Mouse (Mus musculus): Measurements from ENCODE around the gene Agk.

Agk gene

GRCm38 (mm10) chr6:40413046-40413445 is 88.1 kb downstream of the Agk start:
- no peak for DNase-seq

- DNase-seq = no peak
Measured at GRCm38 (mm10) chr6:40413565-40413964, 88.6 kb downstream of the Agk start.

- DNase-seq = no peak
Measured at GRCm38 (mm10) chr6:40415799-40416198, 90.8 kb downstream of the Agk start.

GRCm38 (mm10) chr6:40418386-40418785 is 93.4 kb downstream of the Agk start:
- DNase-seq = no peak

DNA sequence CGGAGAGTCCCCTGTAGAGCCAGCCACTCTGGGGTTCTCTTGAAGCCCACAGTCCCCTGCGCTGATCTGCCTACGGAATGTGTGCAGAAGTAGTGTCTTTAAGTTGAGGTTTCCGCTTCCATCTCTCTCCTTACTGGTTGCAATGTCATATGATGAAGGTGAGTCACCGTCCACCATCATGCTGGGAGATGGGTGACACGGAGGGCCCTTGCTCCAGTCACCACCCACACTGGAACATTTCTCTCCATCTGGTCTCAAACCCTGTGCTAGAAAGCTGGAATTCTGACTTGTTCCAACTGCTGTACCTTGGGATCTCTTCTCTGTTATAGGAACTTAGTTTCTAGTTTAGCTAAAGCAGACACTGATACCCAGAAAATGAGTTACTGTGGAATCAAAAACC is 96.1 kb downstream of the Agk start:
- DNase-seq = no peak

- DNase-seq = no peak
Measured at GRCm38 (mm10) chr6:40423013-40423412, 98.0 kb downstream of the Agk start.

GRCm38 (mm10) chr6:40423774-40424173 is 98.8 kb downstream of the Agk start:
- DNase-seq = peak; percentile 30 to 70

DNA sequence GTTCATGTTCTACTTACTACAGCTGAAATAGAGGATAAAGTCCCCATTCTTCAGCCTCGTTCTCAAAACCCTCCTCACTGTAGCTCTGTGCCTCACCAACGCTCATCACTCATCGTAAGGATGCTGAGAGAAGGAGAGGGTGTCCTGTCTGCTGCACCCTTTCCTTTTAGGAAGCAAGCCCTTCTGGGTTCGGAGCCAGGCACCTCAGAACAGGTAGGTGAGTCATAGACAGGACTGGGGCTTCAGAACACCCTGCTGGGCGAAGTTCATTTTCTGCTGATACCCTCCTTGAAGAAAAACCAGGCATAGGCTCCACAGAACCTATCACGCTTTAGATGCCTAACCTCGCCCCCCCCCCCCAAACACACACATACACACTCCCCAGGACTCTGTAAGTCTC is 102.5 kb downstream of the Agk start:
- DNase-seq = no peak

GRCm38 (mm10) chr6:40428696-40429095 is 103.7 kb downstream of the Agk start:
- no peak for DNase-seq

DNA sequence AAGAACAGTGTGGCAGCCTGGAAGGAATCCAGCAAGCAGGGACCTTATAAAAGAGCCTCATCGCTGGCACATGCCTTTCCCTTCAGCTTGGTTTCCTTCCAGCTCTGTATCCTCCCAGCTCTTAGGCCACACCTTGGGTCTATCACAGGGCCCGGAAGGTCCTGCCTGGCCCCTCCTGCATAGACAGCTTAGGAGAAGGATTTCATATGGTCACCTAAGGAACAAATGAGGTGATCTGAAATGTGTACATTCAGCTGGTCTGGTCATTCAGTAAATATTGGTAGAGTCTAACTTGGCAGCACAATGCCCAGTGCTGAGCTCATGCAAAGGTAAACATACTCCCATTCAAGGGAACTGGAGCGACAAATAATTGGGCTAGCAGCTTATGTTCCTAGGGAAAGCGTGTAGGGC is 104.6 kb downstream of the Agk start:
- DNase-seq = no peak

DNA sequence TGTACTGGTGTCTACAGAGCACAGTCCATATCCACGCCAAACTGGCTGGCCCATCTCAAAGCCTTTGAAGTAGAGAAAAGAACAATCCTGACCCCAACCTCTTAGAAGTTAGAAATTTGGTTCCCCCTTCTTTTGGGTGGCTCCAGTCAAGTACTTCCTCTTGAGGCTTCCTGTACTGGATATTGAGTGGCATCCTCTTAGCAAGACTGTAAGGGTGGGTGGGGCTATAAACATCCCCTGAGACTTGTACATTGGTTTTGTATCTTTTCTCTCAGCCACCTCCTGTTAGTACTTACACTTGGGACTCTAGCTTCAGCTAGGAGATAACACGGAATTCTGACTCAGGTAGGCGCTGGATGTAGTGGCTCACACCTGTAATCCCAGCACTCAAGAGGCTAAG is 105.3 kb downstream of the Agk start:
- no peak for DNase-seq

DNA sequence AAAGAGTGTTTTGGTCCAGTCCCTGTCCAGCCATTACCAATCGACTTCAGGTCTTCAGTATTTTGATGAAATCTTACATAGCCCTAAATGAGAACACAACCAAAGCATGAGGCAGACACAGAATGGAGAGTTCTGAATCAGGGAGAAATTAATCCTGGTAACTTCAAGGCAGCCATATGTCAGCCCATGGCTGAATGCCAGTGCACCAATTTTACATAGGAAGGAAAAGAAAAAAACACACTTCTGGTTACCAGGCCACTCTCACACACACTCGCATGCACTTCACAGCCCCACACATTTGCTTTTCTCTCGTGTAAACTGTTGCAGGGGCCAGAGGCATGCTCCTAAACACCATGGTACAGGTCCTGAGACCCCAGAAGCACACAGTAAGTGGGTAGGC is 105.9 kb downstream of the Agk start:
- DNase-seq = no peak

DNA sequence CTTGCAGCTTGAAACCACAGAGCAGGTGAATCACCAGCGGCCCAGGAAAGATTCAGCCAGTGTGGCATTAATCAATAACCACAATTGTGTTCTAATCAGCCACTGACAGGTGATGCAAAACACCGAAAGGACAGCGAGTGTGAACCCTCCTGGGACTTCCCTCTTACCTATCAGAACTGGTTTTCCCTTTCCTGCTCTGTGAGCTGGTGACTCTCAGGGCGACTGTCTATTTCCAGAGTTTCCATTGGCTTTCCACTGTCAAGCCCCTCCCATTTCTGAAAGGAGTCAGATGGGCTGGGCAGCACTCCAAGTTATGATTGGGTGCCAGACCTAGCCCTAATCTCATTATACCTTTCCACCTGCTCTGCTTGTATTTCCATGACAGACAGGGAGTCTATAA is 106.4 kb downstream of the Agk start:
- DNase-seq = no peak

GRCm38 (mm10) chr6:40431812-40432211 is 106.8 kb downstream of the Agk start:
- DNase-seq = no peak

GRCm38 (mm10) chr6:40432346-40433275 is 107.6 kb downstream of the Agk start:
- no peak for DNase-seq

GRCm38 (mm10) chr6:40434697-40435096 is 109.7 kb downstream of the Agk start:
- DNase-seq = no peak

DNA sequence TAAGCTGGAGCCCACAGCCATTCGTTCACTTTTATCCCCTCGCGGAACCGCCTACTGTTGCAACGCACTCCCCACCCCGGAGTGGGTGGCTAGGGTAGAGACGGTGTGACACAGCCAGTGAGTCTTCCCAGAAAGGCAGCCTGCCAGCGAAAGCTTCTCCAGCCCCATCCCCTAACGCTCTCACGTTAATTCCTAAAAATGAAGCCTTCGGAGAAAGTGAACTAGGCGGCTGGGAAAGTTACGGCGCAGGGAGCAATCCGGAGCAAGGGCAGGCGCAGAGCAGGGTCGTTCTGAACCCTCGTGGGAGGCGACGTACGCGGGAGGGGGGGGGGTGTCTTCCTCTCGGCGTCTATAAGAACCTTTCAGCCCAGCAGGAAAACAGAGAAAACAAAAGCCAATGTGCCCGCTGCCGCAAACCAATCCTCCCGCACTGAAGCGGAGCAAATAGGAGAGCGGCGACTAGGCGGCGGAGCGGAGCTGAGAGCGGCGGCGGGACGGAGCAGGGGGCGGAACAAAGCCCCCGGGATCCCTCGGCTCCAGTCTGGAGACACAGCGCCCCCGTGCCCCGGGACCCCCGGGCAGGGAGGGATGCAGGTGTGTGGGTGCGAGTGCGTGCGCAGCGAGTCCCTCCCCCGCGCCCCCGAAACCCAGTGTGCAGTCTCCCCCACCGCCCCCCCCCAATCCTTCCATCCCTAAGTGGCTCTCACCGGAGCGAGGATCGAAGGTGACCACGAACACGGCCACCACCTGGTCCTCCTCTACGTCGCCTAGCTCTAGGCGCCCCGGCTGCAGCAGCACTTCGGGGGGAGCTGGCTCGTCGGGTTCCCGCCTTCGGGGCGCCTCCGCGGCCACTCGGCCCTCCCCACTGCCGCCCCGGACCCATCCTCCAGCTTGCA is 110.4 kb downstream of the Agk start:
- DNase-seq = peak; percentile 3 to 7

GRCm38 (mm10) chr6:40436047-40436483 is 111.1 kb downstream of the Agk start, which contains the start of gene E330009J07Rik:
Gene E330009J07Rik (minus strand): TSS chr6:40436135.
- DNase-seq = peak; percentile 73 to 81

- DNase-seq = no peak
Measured at GRCm38 (mm10) chr6:40438936-40439335, 114.0 kb downstream of the Agk start, which contains the start of gene Wee2. Gene Wee2 (plus strand): TSS chr6:40439088.

GRCm38 (mm10) chr6:40439731-40440130 is 114.8 kb downstream of the Agk start:
- DNase-seq = no peak

- no peak for DNase-seq
Measured at GRCm38 (mm10) chr6:40441276-40441675, 116.3 kb downstream of the Agk start.

GRCm38 (mm10) chr6:40441755-40442154 is 116.8 kb downstream of the Agk start:
- no peak for DNase-seq

DNA sequence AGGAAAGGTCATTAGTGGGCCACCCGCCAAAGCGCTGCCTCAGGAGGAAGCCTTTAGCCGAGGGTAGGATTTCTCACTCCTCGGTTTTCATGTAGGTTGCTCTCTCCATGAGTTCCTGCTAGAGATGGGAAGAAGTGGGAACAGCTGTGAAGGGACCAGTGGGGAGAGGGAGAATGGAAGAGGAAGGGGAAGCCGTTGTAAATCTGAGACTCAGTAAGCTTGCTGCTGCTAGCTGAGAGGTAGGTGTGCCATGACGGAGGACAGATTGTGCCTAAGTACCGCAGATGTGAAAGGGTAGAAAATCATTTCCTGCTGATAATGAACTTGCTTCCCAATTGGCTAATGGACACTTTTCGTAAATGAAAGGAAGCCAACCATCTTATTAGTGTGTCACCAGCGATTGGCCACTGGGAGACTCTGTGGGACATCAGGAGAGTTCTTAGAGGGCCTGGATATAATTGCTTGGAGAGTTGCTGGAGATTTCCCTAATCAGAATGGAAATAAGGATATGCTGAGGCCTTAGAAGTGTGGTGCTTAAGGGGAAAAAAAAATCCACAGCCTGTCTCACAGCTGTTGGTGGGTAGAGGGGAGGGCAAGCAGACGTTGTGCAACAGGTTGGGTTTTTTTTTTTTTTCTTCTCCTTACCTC is 118.4 kb downstream of the Agk start:
- no peak for DNase-seq

Data from kidney, adult 8-10 months (tissue).